Mouse (Mus musculus) neutrophil, adult 5-6 weeks (primary cell): ENCODE measurements around the gene Cdyl. TPM values are rescaled to one million over a fixed set of nuclear protein-coding genes. Genes with fewer than 3 reads are reported as not detected.
A peak's percentile ranks its signal among the peaks of the same experiment; 100 is the strongest.

Experiments used
- ATAC-seq: fragments of 151-379, 151-347 bp; 2 replicates; pipeline ENCODE4 v1.8.0; 2017; ENCODE audit warnings: mild to moderate bottlenecking, moderate TSS enrichment; ENCODE audit not compliant: insufficient number of reproducible peaks, poor library complexity, low FRiP score, severe bottlenecking; ENCODE audit errors: extremely low read depth
- total RNA-seq: library from RNA; stranded (forward); fragments of 200-1000 nt; gene quantifications from 2 replicates; pipeline ENCODE4 v1.2.3, GENCODE M21; 2017

Cdyl gene
- total RNA-seq: 28.6 and 29.8 TPM in 2 replicates

GRCm38 (mm10) chr13:35659406-35659985 lies at the start of gene Cdyl:
Gene Cdyl (plus strand): TSS chr13:35659833.
- no peak for ATAC-seq

GRCm38 (mm10) chr13:35610718-35611117 lies 48.9 kb upstream of the Cdyl start:
- ATAC-seq: no peak

DNA sequence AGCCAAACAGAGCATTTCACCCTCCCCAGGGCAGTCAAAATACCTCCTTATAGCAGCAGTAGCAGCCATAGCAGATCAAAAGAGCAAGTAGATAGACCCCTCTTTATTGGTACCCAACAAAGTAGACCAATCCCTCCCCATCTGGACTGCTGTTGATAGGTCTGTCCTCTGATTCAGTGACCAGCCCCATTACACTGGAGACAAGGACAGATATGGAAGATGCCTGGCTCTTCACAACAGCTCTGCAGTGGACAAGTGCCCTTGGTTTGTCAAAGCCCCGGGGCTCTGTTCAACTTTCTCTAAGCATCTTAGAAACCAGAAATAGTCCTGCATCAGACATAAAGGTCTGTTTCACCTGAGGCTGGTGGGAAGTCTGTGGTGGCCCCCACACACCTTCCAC lies 47.1 kb upstream of the Cdyl start:
- no peak for ATAC-seq

GRCm38 (mm10) chr13:35614832-35615479 lies 44.7 kb upstream of the Cdyl start:
- no peak for ATAC-seq

DNA sequence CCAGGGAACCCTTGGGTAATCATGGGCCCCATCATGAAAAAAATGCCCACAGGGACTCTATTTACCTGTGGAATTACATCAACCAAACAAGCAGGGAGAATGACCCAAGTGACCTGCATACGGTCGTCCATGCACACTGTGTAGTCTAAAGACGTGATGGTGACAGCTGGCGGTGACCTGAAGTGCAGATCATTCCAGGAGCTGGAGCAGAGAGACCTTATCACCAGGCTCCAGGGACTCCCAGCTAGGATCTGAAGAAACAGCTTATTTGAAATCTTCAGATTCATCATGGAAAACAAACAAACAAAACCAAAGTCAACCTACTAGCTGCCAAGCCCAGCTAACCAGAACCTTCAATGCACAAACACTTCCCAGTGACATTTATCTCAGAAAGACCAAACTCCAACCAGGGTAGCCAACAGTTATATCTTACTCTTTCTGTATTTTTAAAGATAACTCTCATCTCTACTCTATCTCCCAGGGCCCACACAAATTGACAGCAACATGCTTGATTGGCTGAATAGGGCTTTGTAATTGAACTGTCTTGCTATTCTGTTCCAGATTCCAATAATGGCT lies 43.0 kb upstream of the Cdyl start:
- ATAC-seq: no peak

GRCm38 (mm10) chr13:35619356-35619755 lies 40.3 kb upstream of the Cdyl start:
- no peak for ATAC-seq

DNA sequence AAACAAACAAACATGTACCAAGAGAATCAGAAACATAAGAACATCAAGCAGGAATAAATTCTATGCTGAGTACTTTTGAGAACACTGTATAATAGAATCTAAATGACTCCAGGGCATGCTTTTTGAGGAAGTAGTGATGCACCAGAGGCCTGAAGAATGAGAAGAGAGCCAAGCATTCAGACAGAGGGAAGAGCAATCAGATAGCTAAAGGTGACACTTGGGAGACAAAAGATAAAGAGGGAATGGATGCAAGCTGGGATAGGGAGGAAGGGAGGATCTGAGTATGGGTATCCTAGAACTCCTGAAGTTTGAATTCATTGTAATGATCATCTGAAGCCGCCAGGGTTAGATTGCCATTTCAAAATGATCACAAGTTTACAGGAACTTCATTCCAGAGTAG lies 38.9 kb upstream of the Cdyl start:
- no peak for ATAC-seq

GRCm38 (mm10) chr13:35624831-35625230 lies 34.8 kb upstream of the Cdyl start:
- ATAC-seq: no peak

- no peak for ATAC-seq
Observed at GRCm38 (mm10) chr13:35625556-35625955, 34.1 kb upstream of the Cdyl start.

DNA sequence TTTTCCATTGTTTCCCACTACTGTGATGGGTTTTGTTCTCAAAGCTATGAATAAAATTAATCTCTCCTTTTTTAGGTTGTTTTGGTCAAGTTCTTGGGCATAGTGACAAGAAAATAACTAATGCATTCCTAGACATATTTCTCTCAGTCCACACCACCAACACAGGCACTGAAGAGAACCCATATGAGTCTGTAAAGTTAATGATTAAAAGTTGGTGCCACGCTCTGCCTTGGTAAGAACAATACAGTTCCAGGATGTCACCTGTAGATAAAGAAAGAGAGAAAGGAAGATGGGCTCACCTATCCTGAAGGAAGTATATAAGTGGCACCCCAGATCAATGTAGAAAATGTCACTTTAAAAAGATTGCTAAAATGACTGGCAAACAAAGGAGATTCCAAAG lies 32.3 kb upstream of the Cdyl start:
- no peak for ATAC-seq

DNA sequence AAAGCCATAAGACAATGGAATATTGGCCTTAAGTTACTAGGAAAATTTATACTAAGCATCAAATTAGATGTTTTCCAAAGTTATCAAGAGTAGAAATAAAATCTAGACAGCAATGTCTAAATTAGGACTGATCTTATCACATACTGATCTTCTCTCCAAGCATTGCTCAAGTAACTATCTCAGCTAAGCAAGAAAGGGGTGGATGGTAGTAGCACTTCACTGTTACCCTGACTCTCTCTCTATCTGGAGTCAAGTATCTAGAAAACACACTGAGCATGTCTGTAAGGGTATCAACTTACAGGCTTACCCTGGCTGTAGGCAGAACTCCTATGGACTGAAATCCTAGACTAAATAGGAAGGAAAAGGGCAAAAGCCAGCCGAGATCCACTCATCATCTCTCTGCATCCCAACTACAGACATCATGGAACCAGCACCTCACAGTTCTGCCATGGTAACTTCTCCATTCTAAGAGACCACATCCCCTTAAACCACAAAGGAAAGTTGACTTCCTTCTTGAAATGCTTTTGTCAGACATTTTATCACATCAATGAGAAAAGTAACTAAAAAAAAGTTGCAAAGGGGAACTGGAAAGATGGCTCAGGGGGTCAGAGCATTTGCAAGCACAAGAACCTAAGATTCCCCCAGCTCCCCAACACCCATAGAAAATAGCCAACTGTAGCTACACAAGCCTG lies 12.4 kb upstream of the Cdyl start:
- peak; percentile 91 for ATAC-seq

DNA sequence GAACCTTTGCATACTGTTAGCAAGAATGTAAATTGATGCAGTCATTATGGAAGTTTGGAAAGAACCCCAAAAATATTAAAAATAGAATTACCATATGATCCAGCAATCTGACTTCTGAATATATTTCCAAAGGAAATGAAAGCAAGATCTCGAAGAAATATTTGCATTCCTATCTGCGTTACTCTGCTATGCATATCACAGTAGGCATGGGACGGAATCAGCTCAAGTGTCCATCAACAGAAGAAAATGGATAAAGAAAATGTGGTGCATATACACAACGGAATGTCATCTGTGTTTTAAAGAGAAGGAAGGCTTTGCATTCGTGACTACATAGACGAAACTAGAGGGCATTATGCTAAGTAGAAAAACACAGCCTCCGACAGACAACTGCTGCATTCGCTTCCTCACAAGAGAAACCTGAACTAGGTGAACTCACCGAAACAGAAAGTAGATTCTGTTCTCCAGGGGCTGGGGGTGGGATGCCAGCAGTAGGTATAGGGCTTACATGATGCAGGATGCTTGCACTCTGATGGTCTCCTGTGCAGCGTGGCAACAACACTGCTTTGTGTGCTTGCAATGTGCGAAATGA lies 9.3 kb upstream of the Cdyl start:
- no peak for ATAC-seq

DNA sequence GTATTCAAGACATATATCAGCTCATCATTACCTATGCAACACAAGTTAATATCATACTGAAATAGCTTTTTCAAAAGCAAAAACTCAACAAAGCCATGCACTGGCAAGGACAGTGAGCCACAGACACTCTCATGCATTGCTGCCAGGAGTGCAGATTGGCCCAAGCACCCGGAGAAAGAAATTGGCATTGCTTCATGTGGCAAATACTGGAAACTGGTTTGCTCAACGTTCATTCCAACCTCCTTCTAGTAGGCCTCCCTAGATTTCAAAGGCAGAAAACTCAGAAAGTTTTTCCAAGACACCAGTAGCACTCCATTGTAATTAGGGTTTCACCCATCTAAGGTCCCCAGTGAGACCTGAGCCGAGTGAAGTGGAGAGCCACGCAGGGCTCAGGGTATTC lies 6.8 kb upstream of the Cdyl start:
- ATAC-seq: no peak

GRCm38 (mm10) chr13:35656853-35657252 lies 2.8 kb upstream of the Cdyl start:
- ATAC-seq: no peak

DNA sequence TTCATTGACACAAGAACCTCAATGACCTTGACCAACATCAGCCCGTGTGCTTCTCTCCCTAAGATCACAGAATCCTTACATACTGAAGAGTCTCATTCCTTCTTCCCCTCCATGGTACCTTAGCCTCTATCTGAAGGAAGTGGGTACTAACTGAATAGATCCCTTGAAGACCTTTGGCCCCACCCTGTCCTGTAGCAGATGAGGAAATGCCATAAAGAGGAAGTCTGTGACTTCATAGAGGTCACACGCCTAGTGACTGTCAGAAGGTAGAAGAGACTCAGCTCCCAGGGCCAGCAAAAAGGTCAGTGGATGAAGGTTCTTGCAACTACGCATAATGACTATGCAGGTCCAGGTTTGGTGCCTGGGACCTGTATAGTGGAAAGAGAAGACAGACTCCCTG lies 5.8 kb downstream of the Cdyl start:
- ATAC-seq: peak; percentile 97

DNA sequence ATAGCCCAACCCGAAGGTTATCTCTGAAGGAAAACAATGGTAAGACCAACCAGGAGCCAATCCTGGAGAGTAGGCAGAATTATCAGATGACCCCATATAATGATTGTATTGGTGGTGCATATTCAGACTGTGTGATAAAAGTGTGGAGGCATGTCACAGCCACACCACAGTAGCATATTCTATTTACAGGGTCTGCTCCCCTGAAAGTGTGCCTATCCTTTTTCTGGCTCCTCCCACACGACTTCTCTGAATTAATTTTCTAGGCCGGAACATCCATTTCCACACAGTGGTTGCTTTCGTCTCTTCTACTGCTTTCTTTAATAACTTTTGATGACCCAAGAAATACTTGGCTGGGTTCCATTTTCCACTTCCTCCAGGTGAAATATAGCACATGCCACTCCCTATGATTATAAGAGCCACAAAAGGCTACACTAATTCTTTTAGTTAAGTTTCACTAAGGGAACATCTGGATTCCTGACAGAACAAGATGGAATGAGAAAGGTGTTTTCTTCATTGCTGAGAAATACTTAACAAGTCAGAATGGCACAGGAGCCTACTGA lies 10.4 kb downstream of the Cdyl start:
- ATAC-seq: no peak

- ATAC-seq: no peak
Observed at GRCm38 (mm10) chr13:35670875-35671274, 11.2 kb downstream of the Cdyl start.

- ATAC-seq: no peak
Observed at GRCm38 (mm10) chr13:35676921-35677320, 17.3 kb downstream of the Cdyl start.

- no peak for ATAC-seq
Observed at GRCm38 (mm10) chr13:35677433-35678051, 17.9 kb downstream of the Cdyl start.
